Mouse (Mus musculus) left cerebral cortex, adult 11 months (tissue): ENCODE measurements around the gene Vopp1.
A peak's percentile ranks its signal among the peaks of the same experiment; 100 is the strongest.

Experiments used
- DNase-seq: peaks from one replicate; pipeline ENCODE4 v3.0.0; 2022; ENCODE audit warnings: low spot score

Gene Vopp1

DNA sequence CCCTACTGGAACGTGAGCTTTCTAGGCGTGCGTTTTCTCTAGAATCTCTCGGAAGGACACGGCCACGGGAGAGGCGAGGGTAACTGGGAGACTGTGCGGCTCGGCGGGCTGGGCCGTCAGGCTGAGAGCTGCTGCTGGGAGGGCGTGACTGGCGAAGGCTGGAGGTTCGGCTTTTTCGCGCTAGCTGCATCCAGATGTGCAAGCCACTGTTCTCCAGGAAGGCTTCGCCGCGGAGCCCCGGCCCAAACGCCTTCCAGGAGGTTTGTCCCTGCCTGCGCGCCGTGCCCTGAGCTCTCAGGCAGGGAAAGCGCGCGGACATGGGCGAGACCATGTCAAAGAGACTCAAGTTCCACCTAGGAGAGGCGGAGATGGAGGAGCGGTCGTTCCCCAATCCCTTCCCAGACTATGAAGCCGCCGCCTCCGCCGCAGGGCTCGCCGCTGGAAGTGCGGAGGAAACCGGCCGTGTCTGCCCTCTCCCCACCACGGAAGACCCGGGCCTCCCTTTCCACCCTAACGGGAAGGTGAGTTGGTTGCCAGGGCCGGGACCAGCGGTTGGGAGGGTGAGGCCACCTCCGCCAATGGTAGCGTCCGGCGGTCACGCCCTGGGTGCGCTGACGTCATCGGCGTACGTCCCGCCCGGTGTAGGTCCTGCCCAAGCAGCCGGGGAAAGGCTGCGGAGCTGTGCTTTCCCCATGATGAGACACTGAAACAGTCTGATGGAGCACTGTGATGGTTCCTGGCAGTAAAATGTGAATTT lies 122.0 kb downstream of the Vopp1 start:
- peak; percentile 93 for DNase-seq

DNA sequence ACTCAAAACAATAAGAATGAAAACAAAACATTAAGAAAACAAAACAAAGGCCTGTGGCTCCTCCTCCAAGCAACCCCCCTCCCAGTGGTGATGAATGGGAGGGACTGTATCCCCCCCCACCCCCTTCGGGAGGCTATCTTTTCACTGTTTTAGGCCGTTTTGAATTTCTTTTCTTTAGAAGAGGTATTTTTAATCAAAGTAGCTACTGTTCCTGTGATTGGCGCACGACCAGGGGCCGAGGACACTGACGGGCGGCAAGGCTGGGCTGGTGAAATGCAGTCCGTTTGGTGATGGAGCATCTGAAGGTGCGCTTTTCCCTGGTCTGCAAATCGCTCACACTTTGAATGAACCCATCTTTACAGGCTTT lies 122.6 kb downstream of the Vopp1 start, which contains the start of gene Lancl2:
Gene Lancl2, plus strand, starts transcription at position 165 of the 367 bp plus-strand sequence.
- DNase-seq: no peak

GRCm38 (mm10) chr6:57701686-57702085 lies 123.3 kb downstream of the Vopp1 start:
- DNase-seq: no peak

- DNase-seq: no peak
Observed at GRCm38 (mm10) chr6:57693116-57693515, 131.8 kb downstream of the Vopp1 start.

GRCm38 (mm10) chr6:57691467-57692261 lies 133.3 kb downstream of the Vopp1 start, which contains the start of gene Pyurf:
Gene Pyurf, minus strand, starts transcription at chr6:57692078.
- peak; percentile 80 for DNase-seq

- no peak for DNase-seq
Observed at GRCm38 (mm10) chr6:57684156-57684555, 140.8 kb downstream of the Vopp1 start.
